Comparison of ENCODE assay signal across 13 mouse cellular contexts in the genomic region with DNA sequence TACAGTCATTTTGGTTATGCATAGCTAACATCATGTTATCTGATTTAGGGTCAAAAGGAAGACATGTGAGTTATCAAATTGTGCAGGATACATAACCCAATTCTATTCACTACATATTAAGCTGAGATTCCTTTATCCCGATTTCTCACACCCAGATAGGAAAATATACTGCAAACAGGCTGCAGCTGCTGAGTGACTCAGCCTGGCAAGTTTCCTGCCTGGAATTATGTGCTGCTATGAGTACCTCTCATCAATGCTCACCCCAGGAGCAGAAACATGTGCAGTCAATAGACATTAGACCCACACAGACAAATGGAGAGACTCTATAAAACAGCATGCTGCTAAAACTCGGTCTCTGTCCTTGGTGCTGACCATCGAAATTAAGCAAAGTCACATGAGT. TPM values are rescaled to one million over a fixed set of nuclear protein-coding genes. Genes with fewer than 3 reads are reported as not detected.
A peak's percentile ranks its signal among the peaks of the same experiment; 100 is the strongest.
DNase-seq lines count a peak whose midpoint lies in the region; ATAC-seq lines count a peak whose summit lies in the region.
"Had no signal": no experiment of that assay in that cellular context is flagged by ENCODE, and none has a peak within 500 bp of the region (broad histone marks: within the 10 kb centered on the region; RNA-seq: fewer than 3 reads in every experiment).

No protein-coding gene starts in this region.

- no peak overlapping the region for H3K4me2 ChIP-seq in neural tube, embryonic 15.5 days
- H3K4me2 ChIP-seq: hindbrain, embryonic 13.5 days had no signal

- 64% methylated on average over 3 of the region's 3 CpGs for WGBS in neural tube, embryonic 15.5 days

- no peak overlapping the region for H3K9ac ChIP-seq in neural tube, embryonic 15.5 days (replicated peaks)
- H3K9ac ChIP-seq: hindbrain, embryonic 13.5 days had no signal

- no peaks in the 10 kb centered on the region for H3K9me3 ChIP-seq in neural tube, embryonic 15.5 days (replicated peaks)
- H3K9me3 ChIP-seq: hindbrain, embryonic 13.5 days had no signal

- no peak overlapping the region for H3K4me3 ChIP-seq in neural tube, embryonic 15.5 days (replicated peaks)
- H3K4me3 ChIP-seq: hindbrain, embryonic 13.5 days had no signal

- no peaks in the 10 kb centered on the region for H3K27me3 ChIP-seq in neural tube, embryonic 15.5 days (replicated peaks)
- H3K27me3 ChIP-seq: hindbrain, embryonic 13.5 days had no signal

- no peak overlapping the region for H3K27ac ChIP-seq in neural tube, embryonic 15.5 days (replicated peaks)
- H3K27ac ChIP-seq: hindbrain, embryonic 13.5 days had no signal

- intact Hi-C loops in heart, postnatal 10 days (cut with DNase I) = no loop called here

- peak; percentile 4 for DNase-seq in adrenal gland, postnatal 14 days
- DNase-seq in adrenal gland, adult 8-10 months = no peak
- peak; percentile 55 to 59 for DNase-seq in right cerebral cortex, adult 2 months (ENCODE audit: low spot score in 2 of 2)
- no peak for DNase-seq in right cerebral cortex, postnatal 14 days
- DNase-seq in layer of hippocampus, postnatal 25 days (ENCODE audit: extremely low spot score in 1 of 2, low spot score in 1 of 2) = peak; percentile 9 to 35
- no peak for DNase-seq in heart, postnatal 10 days
- no peak for DNase-seq in spleen, adult 18-20 months
- DNase-seq: cerebellum, adult 11 months; lung, postnatal 14 days had no signal

- ATAC-seq in neural tube, embryonic 15.5 days (ENCODE audit: low FRiP score) = no peak

- H3K4me1 ChIP-seq in neural tube, embryonic 15.5 days = no peaks in the 10 kb centered on the region
- H3K4me1 ChIP-seq: hindbrain, embryonic 13.5 days had no signal

- no peaks in the 10 kb centered on the region for H3K36me3 ChIP-seq in neural tube, embryonic 15.5 days
- H3K36me3 ChIP-seq: hindbrain, embryonic 13.5 days had no signal

RNA-seq across cellular contexts. Expression of a gene that starts 32.1 kb away (rescaled TPM):
- total RNA-seq in adrenal gland, postnatal 14 days (2021) = 0.07 and 0.19 TPM in 2 replicates
- total RNA-seq in adrenal gland, adult 8-10 months (2022) = under 1 TPM in 1 of 4 experiments, not detected in 3; 0.42 TPM
- total RNA-seq in layer of hippocampus, postnatal 25 days (2021) = 100 to 1,000 TPM; 128 to 134 TPM
- 42.8 and 54.0 TPM in 2 replicates for polyA plus RNA-seq in neural tube, embryonic 15.5 days (2015; fragmentation: Nextera tagmentation; extraction: Ambion mirVana)
- total RNA-seq in heart, postnatal 10 days (2021) = not detected
- polyA plus RNA-seq: C2C12; spleen, adult 2 months had no signal

Comparison
In these comparisons a context has a peak if more than half of its experiments do, and no peak if none do; other contexts are left out.
1. DNase-seq: peak in adrenal gland, postnatal 14 days (single experiment), right cerebral cortex, adult 2 months (2 of 2) and layer of hippocampus, postnatal 25 days (2 of 2); none in adrenal gland, adult 8-10 months (single experiment), right cerebral cortex, postnatal 14 days (single experiment), heart, postnatal 10 days (0 of 2) and spleen, adult 18-20 months (0 of 2).
2. RNA of a gene that starts 32.1 kb away (total RNA-seq): 128 to 134 TPM in layer of hippocampus, postnatal 25 days; 0.07 to 0.19 TPM in adrenal gland, postnatal 14 days, 0.42 TPM in adrenal gland, adult 8-10 months and not detected in heart, postnatal 10 days; every median in the first group is over 10 times any median in the second.